Mouse (Mus musculus) liver, embryonic 16.5 days (tissue): Measurements from ENCODE around the gene Tmem170. TPM values are rescaled to one million over a fixed set of nuclear protein-coding genes. Genes with fewer than 3 reads are reported as not detected.

Source experiments
- ATAC-seq: fragments of 200-750 bp; cut with Nextera tagmentation; 2 replicates; pipeline ENCODE4 v1.8.0; 2017; ENCODE audit warnings: low read depth, mild to moderate bottlenecking, moderate number of reproducible peaks, moderate library complexity
- H3K27ac ChIP-seq: fragments of 300-500 bp; sonication (generic); 2 replicates; pipeline ENCODE4 v1.5.1; 2014; ENCODE audit warnings: mild to moderate bottlenecking, low read length
- H3K27me3 ChIP-seq: fragments of 300-500 bp; sonication (generic); 2 replicates; pipeline ENCODE4 v1.6.1; 2014; ENCODE audit warnings: low read depth, low read length, mixed read lengths; ENCODE audit not compliant: control insufficient read depth, insufficient read depth
- H3K36me3 ChIP-seq: fragments of 300-500 bp; sonication (generic); 2 replicates; pipeline ENCODE4 v1.6.1; 2014; ENCODE audit warnings: mild to moderate bottlenecking; ENCODE audit not compliant: control insufficient read depth, insufficient read depth
- H3K4me1 ChIP-seq: fragments of 300-500 bp; sonication (generic); 2 replicates; pipeline ENCODE4 v1.6.1; 2014; ENCODE audit warnings: low read depth, low read length, mixed read lengths; ENCODE audit not compliant: control insufficient read depth
- H3K4me2 ChIP-seq: fragments of 300-500 bp; sonication (generic); 2 replicates; pipeline ENCODE4 v1.6.1; 2014; ENCODE audit warnings: low read depth, low read length, mixed read lengths
- H3K4me3 ChIP-seq: fragments of 300-500 bp; sonication (generic); 2 replicates; pipeline ENCODE4 v1.5.1; 2014; ENCODE audit warnings: low read depth, mild to moderate bottlenecking, low read length
- H3K9ac ChIP-seq: fragments of 300-500 bp; sonication (generic); 2 replicates; pipeline ENCODE4 v1.6.1; 2014; ENCODE audit warnings: low read depth, low read length
- H3K9me3 ChIP-seq: fragments of 300-500 bp; sonication (generic); replicated peaks from 2 replicates; pipeline ENCODE4 v1.6.1; 2016; ENCODE audit warnings: low read length; ENCODE audit not compliant: control insufficient read depth
- WGBS: fragments of 180-500 bp; shearing (Covaris S2); extraction: QIAGEN DNeasy Blood & Tissue Kit; methylation state at CpG from one replicate; pipeline ENCODE4 v1.1.7; 2014; ENCODE audit not compliant: insufficient replicate concordance; 5-methylcytosine and 5-hydroxymethylcytosine counted together
- polyA plus RNA-seq: library from polyadenylated mRNA; unstranded; fragments of >200 nt; fragmentation: Nextera tagmentation; extraction: Ambion mirVana; gene quantifications from 2 replicates; pipeline ENCODE4 v1.2.1, GENCODE M21; 2015

Tmem170 gene
- polyA plus RNA-seq, 1 experiment from 2014 or later, result 4.2 TPM

DNA sequence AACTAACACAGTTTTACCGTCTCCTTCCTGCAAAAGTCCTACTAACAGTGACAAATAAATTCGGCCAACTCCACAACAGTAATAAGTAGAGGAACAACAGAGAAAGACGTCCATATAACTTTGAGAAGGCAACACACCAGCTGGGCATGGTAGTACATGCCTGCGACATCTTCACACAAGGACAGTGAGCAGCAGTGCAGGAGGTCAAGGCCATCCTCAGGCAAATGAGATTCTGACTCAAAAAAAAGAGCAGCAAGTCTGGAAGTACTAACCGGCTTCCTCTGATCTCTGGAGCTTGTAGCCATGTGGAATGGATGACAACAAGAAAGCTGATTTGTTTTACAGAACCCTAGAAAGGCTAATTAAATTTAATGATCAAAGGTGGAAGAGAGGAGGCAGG is 43.6 kb downstream of the Tmem170 start:
- WGBS, result 75% methylated on average over 5 of the region's 5 CpGs

DNA sequence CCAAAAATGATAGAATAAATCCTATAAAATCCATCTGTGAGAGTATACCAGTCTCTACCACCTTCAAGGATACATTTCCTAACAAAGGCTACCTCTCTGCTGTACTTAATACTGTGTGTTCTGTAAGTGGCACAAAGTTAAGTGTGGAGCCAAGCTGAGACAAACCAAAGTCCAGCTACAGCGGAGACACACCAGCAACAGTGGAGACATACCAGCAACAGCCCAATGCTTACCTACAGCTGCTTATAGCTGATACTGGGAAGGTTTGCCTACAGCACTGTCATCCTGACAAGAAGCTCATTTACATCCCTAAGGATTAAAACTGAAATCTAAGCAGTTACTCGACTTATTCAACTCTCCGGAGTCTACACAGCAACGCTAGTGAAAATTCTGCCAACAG is 44.6 kb downstream of the Tmem170 start:
- H3K36me3 ChIP-seq, result peaks cover 3% of the 10 kb centered on the region
- no peaks in the 10 kb centered on the region for H3K4me1 ChIP-seq
- no peak overlapping the region for H3K27ac ChIP-seq
- no peak for ATAC-seq
- no peak overlapping the region for H3K4me3 ChIP-seq
- H3K9me3 ChIP-seq, result no peaks in the 10 kb centered on the region
- no peak overlapping the region for H3K9ac ChIP-seq
- WGBS, result 73% methylated on average over 4 of the region's 4 CpGs
- H3K4me2 ChIP-seq, result no peak overlapping the region
- no peaks in the 10 kb centered on the region for H3K27me3 ChIP-seq

More for the DNA sequence above, 43.6 kb downstream of the Tmem170 start:
- no peaks in the 10 kb centered on the region for H3K4me1 ChIP-seq
- H3K27ac ChIP-seq, result no peak overlapping the region
- no peak for ATAC-seq
- no peak overlapping the region for H3K4me3 ChIP-seq
- no peak overlapping the region for H3K9ac ChIP-seq
- no peak overlapping the region for H3K4me2 ChIP-seq
- peaks cover 3% of the 10 kb centered on the region for H3K36me3 ChIP-seq
- H3K9me3 ChIP-seq, result no peaks in the 10 kb centered on the region
- H3K27me3 ChIP-seq, result no peaks in the 10 kb centered on the region

DNA sequence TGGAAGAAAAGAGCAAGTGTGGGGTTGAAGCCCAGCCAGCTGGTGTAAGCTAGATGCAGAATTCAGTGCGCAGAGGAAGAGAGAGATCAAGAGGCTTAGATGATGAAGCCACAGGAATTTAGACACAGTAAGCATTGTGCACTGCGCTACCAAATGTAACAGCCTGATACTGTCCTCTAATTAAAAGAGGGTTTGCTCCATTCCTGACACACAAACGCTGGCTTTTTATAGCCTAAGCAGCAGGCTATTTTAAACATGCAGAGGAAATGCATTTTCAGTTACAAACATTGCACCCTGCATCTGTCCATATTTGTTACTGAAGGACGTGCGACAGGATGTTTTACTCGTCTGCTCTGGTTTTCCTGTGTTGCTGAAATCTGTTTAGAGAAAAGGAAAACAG is 48.0 kb downstream of the Tmem170 start:
- Histone ChIP-seq H3K4me3 (no peak overlapping the region), H3K9ac (no peak overlapping the region), H3K4me1 (no peaks in the 10 kb centered on the region), H3K9me3 (no peaks in the 10 kb centered on the region), H3K27ac (no peak overlapping the region), H3K36me3 (peaks cover 9% of the 10 kb centered on the region), H3K4me2 (no peak overlapping the region), H3K27me3 (no peaks in the 10 kb centered on the region)
- ATAC-seq, result no peak
- WGBS, result 78% methylated on average over 6 of the region's 6 CpGs

DNA sequence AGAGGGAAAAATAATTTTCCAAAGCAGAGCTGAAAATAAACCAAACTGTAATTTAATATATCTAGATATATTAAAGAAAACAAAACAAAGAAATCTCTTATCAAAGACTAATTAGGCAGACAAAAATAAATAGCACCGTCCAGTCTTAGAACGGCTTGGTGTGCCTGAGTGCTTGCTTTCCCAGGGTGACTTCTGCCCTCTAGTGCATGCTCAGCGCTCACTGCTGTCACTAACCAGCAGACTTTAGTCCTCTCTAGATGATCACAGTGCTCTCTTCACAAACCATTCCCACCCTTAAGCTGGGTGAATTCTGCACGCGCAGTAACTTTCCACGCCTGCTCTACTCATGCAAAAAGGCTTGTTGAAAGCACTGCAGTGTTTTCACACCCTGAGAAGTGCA is 51.3 kb downstream of the Tmem170 start:
- Histone ChIP-seq H3K4me2 (no peak overlapping the region), H3K27ac (no peak overlapping the region), H3K9ac (no peak overlapping the region), H3K36me3 (peaks cover 6% of the 10 kb centered on the region), H3K4me1 (0 out of 2 replicates have a peak, but pooled peaks cover 2% of the 10 kb centered on the region), H3K27me3 (no peaks in the 10 kb centered on the region), H3K4me3 (no peak overlapping the region), H3K9me3 (no peaks in the 10 kb centered on the region)
- no peak for ATAC-seq
- WGBS, result 68% methylated on average over 6 of the region's 6 CpGs

DNA sequence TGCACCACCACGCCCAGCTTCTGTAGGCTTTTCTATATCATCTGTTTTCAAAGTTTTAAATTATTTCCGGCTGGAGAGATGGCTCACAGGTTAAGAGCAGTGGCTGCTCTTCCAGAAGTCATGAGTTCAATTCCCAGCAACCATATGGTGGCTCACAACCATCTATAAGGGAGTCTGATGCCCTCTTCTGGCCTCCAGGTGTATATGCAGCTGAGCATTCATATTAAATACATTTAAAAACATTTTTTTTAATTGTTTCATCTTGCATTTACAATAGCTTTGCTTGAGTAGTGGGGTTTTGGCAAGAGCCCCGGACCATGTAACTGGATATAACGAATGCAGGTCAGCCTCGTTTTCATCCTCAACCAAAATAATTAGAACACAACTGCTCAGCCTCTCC is 52.2 kb downstream of the Tmem170 start:
- Histone ChIP-seq H3K4me2 (no peak overlapping the region), H3K9me3 (no peaks in the 10 kb centered on the region), H3K27me3 (no peaks in the 10 kb centered on the region), H3K4me3 (no peak overlapping the region), H3K9ac (no peak overlapping the region), H3K4me1 (0 out of 2 replicates have a peak, but pooled peaks cover 2% of the 10 kb centered on the region), H3K27ac (no peak overlapping the region), H3K36me3 (peaks cover 6% of the 10 kb centered on the region)
- 71% methylated on average over 5 of the region's 5 CpGs for WGBS
- ATAC-seq, result no peak

DNA sequence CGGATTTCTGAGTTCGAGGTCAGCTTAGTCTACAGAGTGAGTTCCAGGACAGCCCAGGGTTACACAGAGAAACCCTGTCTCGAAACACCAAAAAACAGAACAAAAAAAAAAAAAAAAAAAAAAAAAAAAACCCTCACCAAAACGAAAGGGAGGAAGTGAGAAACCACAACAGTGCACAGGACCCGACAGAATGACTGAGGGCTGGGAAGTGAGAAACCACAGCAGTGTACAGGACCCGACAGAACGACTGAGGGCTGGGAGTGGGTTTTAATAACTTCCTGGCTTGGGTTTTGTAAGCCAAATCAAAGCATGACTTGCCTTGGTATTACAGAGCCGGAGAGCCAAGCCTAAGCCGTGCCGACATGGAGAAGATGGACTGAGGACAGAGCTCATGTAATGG is 55.4 kb downstream of the Tmem170 start:
- no peaks in the 10 kb centered on the region for H3K27me3 ChIP-seq
- no peak overlapping the region for H3K4me3 ChIP-seq
- H3K9me3 ChIP-seq, result no peaks in the 10 kb centered on the region
- H3K27ac ChIP-seq, result no peak overlapping the region
- WGBS, result 23% methylated on average over 10 of the region's 10 CpGs
- no peak overlapping the region for H3K4me2 ChIP-seq
- ATAC-seq, result no peak
- peaks cover 6% of the 10 kb centered on the region for H3K36me3 ChIP-seq
- 0 out of 2 replicates have a peak, but pooled peaks cover 2% of the 10 kb centered on the region for H3K4me1 ChIP-seq
- no peak overlapping the region for H3K9ac ChIP-seq

DNA sequence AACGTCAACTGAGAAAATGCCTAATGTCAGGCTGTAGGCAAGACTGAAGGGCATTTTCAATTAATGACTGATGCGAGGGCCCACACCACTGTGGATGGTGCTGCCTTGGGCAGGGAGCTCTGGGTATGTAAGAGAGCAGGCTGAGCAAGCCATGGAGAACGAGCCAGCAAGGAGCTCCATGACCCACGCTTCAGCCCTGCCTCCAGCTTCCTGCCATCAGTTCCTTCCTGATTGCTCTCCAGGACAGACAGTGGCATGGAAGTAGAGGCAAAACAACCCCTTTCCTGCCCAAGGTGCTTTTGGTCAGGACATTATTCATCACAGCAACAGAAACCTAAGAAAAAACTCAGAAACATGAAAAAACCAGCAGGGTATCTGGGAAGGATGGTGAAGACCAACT is 55.9 kb downstream of the Tmem170 start:
- no peak overlapping the region for H3K4me3 ChIP-seq
- no peak overlapping the region for H3K4me2 ChIP-seq
- ATAC-seq, result no peak
- H3K27ac ChIP-seq, result no peak overlapping the region
- peaks cover 6% of the 10 kb centered on the region for H3K36me3 ChIP-seq
- no peaks in the 10 kb centered on the region for H3K9me3 ChIP-seq
- 0 out of 2 replicates have a peak, but pooled peaks cover 2% of the 10 kb centered on the region for H3K4me1 ChIP-seq
- 62% methylated on average over 4 of the region's 4 CpGs for WGBS
- no peak overlapping the region for H3K9ac ChIP-seq
- no peaks in the 10 kb centered on the region for H3K27me3 ChIP-seq

DNA sequence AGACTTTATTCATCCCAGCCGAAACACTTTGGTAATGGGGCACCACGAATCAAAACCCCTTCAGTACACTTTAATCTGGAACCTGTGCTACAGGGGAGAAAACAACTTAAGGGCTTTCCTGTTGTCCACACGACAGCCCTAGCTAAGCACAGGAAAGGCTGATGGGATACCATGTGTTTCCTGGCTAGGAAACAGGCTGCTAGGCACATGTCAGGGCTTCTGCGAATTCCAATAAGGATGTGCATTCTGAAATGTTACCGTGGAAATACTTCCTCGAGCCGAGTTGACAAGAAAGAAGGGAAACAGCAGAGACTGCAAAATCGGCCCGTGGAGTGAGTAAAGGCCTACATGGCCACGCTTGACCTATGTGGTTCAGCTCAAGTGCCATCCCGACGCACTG is 56.5 kb downstream of the Tmem170 start:
- Histone ChIP-seq H3K9me3 (no peaks in the 10 kb centered on the region), H3K9ac (no peak overlapping the region), H3K27me3 (no peaks in the 10 kb centered on the region), H3K27ac (no peak overlapping the region), H3K4me2 (no peak overlapping the region), H3K4me1 (0 out of 2 replicates have a peak, but pooled peaks cover 2% of the 10 kb centered on the region), H3K36me3 (peaks cover 6% of the 10 kb centered on the region), H3K4me3 (no peak overlapping the region)
- 63% methylated on average over 12 of the region's 12 CpGs for WGBS
- 0 out of 2 replicates have a peak, but pooled peaks have one; percentile 11 for ATAC-seq

DNA sequence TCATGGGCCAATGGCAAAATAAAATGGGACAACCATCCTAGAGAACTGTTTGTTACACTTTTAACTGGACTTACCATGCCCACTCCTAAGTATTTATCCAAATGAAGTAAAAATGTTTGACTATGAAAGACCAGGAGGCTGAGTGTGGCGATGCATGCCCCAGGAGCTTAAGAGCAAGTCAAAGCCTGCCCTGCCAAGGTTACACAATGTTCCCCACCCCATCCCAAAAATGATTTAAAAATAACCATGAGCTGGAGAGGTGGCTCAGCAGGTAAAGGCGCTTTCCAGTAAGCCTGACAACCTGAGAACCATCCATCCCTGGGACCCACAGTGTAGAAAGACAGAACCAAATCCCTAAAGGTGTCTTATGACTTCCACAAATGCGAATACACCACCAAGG is 58.0 kb downstream of the Tmem170 start:
- Histone ChIP-seq H3K9me3 (no peaks in the 10 kb centered on the region), H3K4me1 (0 out of 2 replicates have a peak, but pooled peaks cover 2% of the 10 kb centered on the region), H3K4me2 (no peak overlapping the region), H3K9ac (no peak overlapping the region), H3K36me3 (no peaks in the 10 kb centered on the region), H3K27me3 (no peaks in the 10 kb centered on the region), H3K27ac (no peak overlapping the region), H3K4me3 (no peak overlapping the region)
- ATAC-seq, result no peak
- 85% methylated on average over 3 of the region's 3 CpGs for WGBS
